Mouse (Mus musculus) MEL (cell line): ENCODE data around the gene Tatdn2.

Source experiments
- CHD2 ChIP-seq: IDR thresholded peaks from 2 replicates; pipeline ENCODE4 v1.6.1; 2011; ENCODE audit warnings: low read length, improper control_type of control experiment
- CTCF ChIP-seq, 3 experiments: IDR thresholded peaks in 2 of 3; conservative IDR thresholded peaks in 1 of 3; 2 replicates each; pipeline ENCODE4 v1.5.1; 2011 to 2012; ENCODE audit warnings: low read length in 3 of 3, low read depth in 2 of 3, mild to moderate bottlenecking in 2 of 3, improper control_type of control experiment in 1 of 3, inconsistent platforms in 1 of 3, mixed read lengths in 1 of 3, moderate library complexity in 1 of 3; ENCODE audit not compliant: control insufficient read depth in 1 of 3, insufficient read depth in 1 of 3, poor library complexity in 1 of 3, severe bottlenecking in 1 of 3
- JUND ChIP-seq: IDR thresholded peaks from 2 replicates; pipeline ENCODE4 v1.6.1; 2011; ENCODE audit warnings: low read depth, mild to moderate bottlenecking, improper control_type of control experiment, low read length
- MAFK ChIP-seq: IDR thresholded peaks from 2 replicates; pipeline ENCODE4 v1.6.1; 2011; ENCODE audit warnings: low read depth, mild to moderate bottlenecking, low read length, improper control_type of control experiment, borderline replicate concordance
- MEF2A ChIP-seq: IDR thresholded peaks from 2 replicates; pipeline ENCODE4 v1.6.1; 2014; ENCODE audit warnings: low read depth, mild to moderate bottlenecking, inconsistent platforms, low read length, improper control_type of control experiment; ENCODE audit not compliant: poor library complexity, insufficient replicate concordance, severe bottlenecking; ENCODE audit errors: extremely low read depth
- POLR2A ChIP-seq, 2 experiments: IDR thresholded peaks; 2 replicates each; pipeline ENCODE4 v1.6.1; 2011 to 2012; ENCODE audit warnings: low read length in 2 of 2, mild to moderate bottlenecking in 2 of 2, control low read depth in 1 of 2, improper control_type of control experiment in 1 of 2, low read depth in 1 of 2, moderate library complexity in 1 of 2; ENCODE audit not compliant: control insufficient read depth in 1 of 2, insufficient read depth in 1 of 2, poor library complexity in 1 of 2
- POLR2AphosphoS2 ChIP-seq: IDR thresholded peaks from 2 replicates; pipeline ENCODE4 v1.6.1; 2011; ENCODE audit warnings: low read length, improper control_type of control experiment
- RCOR1 ChIP-seq: IDR thresholded peaks from 2 replicates; pipeline ENCODE4 v1.6.1; 2012; ENCODE audit warnings: low read depth, mild to moderate bottlenecking, inconsistent platforms, low read length, improper control_type of control experiment

DNA sequence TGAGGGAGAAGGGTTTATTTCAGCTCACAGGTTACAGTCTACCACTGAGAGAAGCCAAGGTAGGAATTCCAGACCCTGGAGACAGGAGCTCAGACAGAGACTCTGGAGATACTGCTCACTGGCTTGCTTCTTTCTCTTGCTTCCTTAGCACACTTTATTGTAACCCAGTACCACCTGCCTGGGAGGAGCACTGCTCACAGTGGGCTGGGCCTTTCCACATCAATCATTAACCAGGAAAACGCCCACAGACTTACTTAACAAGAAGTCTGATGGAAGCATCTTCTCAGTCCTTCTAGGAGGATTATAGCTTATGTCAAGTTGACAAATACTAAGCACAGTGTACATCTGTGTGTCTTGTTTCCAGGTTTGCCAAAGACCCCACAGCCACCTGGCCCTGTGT is 17.9 kb downstream of the Tatdn2 start:
- TF ChIP-seq MEF2A (no peak), CTCF (IDR thresholded peaks at IDR 0.05 in 2 of 3, conservative IDR thresholded peaks at IDR 0.05 in 1 of 3; ENCODE audit: control insufficient read depth in 1 of 3, insufficient read depth in 1 of 3, low read depth in 2 of 3, low read length in 3 of 3, poor library complexity in 1 of 3, severe bottlenecking in 1 of 3) (no peak), CHD2 (no peak), POLR2A (IDR thresholded peaks at IDR 0.05; ENCODE audit: control insufficient read depth in 1 of 2, insufficient read depth in 1 of 2, low read depth in 1 of 2, low read length in 2 of 2, poor library complexity in 1 of 2) (no peak), MAFK (no peak), RCOR1 (no peak), POLR2AphosphoS2 (no peak), JUND (no peak)
